Mouse (Mus musculus) bone marrow macrophage, adult 2 months (primary cell): ENCODE measurements around the gene Rnf43.

Experiments
- CTCF ChIP-seq: IDR thresholded peaks from 2 replicates; pipeline ENCODE4 v1.5.1; 2012; ENCODE audit warnings: low read depth, mild to moderate bottlenecking, low read length, moderate library complexity
- POLR2A ChIP-seq: IDR thresholded peaks from 2 replicates; pipeline ENCODE4 v1.6.1; 2012; ENCODE audit warnings: mild to moderate bottlenecking, low read depth, low read length, borderline replicate concordance

GRCm38 (mm10) chr11:87747716-87748115, 85.2 kb downstream of the Rnf43 start:
- no peak for TF ChIP-seq CTCF
- no peak for TF ChIP-seq POLR2A
